Mouse (Mus musculus) v-Abl transformed pro-B cells (cell line): ENCODE results near the gene Olfr913.

ENCODE experiments used
- in situ Hi-C, 2 experiments: fragments of 400-800 bp; cut with MboI; formaldehyde crosslinking; loops; one replicate each; pipeline ENCODE4 v1.15.1; 2025; ENCODE audit not compliant: unreplicated experiment in 2 of 2

Gene Olfr913

GRCm38 (mm10) chr9:38592459-38592858 lies at the start of gene Olfr913:
TSS of gene Olfr913 (plus strand) at chr9:38592759.
- in situ Hi-C loops = no loop called here

- in situ Hi-C loops = no loop called here
Observed at GRCm38 (mm10) chr9:38579878-38580277, 12.7 kb upstream of the Olfr913 start, which contains the start of gene Olfr912. TSS of gene Olfr912 (plus strand) at chr9:38580178.

GRCm38 (mm10) chr9:38591056-38591455 lies 1.5 kb upstream of the Olfr913 start:
- in situ Hi-C loops = no loop called here

- in situ Hi-C loops = no loop called here
Observed at GRCm38 (mm10) chr9:38604802-38605201, 12.2 kb downstream of the Olfr913 start, which contains the start of gene Olfr914. TSS of gene Olfr914 (plus strand) at chr9:38605102.

- in situ Hi-C loops = no loop called here
Observed at GRCm38 (mm10) chr9:38632406-38632805, 39.8 kb downstream of the Olfr913 start.
